In genomic region chr16:85678228-85678627, GRCm38 (mm10) we compare ENCODE assay signal across 10 mouse cellular contexts.
DNase-seq lines count a peak whose midpoint lies in the region; ATAC-seq and TF ChIP-seq lines count a peak whose summit lies in the region.
"Had no signal": no experiment of that assay in that cellular context is flagged by ENCODE, and none has a peak within 500 bp of the region (broad histone marks: within the 10 kb centered on the region; RNA-seq: fewer than 3 reads in every experiment).

No protein-coding gene starts in this region.

- H3K9ac ChIP-seq in embryonic facial prominence, embryonic 11.5 days (replicated peaks; ENCODE audit: low read length): no peak overlapping the region
- no peak overlapping the region for H3K9ac ChIP-seq in forebrain, postnatal 0 days
- H3K9ac ChIP-seq: stomach, embryonic 15.5 days had no signal

- H3K9me3 ChIP-seq in embryonic facial prominence, embryonic 11.5 days (replicated peaks; ENCODE audit: control insufficient read depth, low read length): no peaks in the 10 kb centered on the region
- H3K9me3 ChIP-seq in embryonic facial prominence, embryonic 10.5 days: no peaks in the 10 kb centered on the region
- no peaks in the 10 kb centered on the region for H3K9me3 ChIP-seq in forebrain, postnatal 0 days (ENCODE audit: low read length)
- H3K9me3 ChIP-seq: stomach, embryonic 15.5 days had no signal

- no peaks in the 10 kb centered on the region for H3K4me1 ChIP-seq in embryonic facial prominence, embryonic 11.5 days (ENCODE audit: control insufficient read depth, insufficient read depth, low read length)
- peaks cover 15% of the 10 kb centered on the region for H3K4me1 ChIP-seq in embryonic facial prominence, embryonic 10.5 days
- no peaks in the 10 kb centered on the region for H3K4me1 ChIP-seq in forebrain, postnatal 0 days (ENCODE audit: insufficient read depth)
- H3K4me1 ChIP-seq: stomach, embryonic 15.5 days had no signal

- no peak overlapping the region for H3K4me2 ChIP-seq in embryonic facial prominence, embryonic 11.5 days (ENCODE audit: low read depth, low read length)
- no peak overlapping the region for H3K4me2 ChIP-seq in forebrain, postnatal 0 days (ENCODE audit: low read depth)
- H3K4me2 ChIP-seq: stomach, embryonic 15.5 days had no signal

- ATAC-seq in embryonic facial prominence, embryonic 11.5 days (replicated peaks; ENCODE audit: insufficient number of reproducible peaks, low FRiP score, low TSS enrichment, low read depth): no peak
- ATAC-seq in forebrain, postnatal 0 days: peak; percentile 53

- no peak overlapping the region for H3K4me3 ChIP-seq in embryonic facial prominence, embryonic 11.5 days (ENCODE audit: low read depth, low read length)
- no peak overlapping the region for H3K4me3 ChIP-seq in embryonic facial prominence, embryonic 10.5 days
- no peak overlapping the region for H3K4me3 ChIP-seq in forebrain, postnatal 0 days (ENCODE audit: low read depth, low read length)
- H3K4me3 ChIP-seq: stomach, embryonic 15.5 days had no signal

- peak; percentile 71 for TF ChIP-seq CTCF in forebrain, postnatal 0 days (IDR thresholded peaks at IDR 0.05; ENCODE audit: low read depth)

- no peaks in the 10 kb centered on the region for H3K36me3 ChIP-seq in embryonic facial prominence, embryonic 11.5 days (replicated peaks; ENCODE audit: control insufficient read depth, insufficient read depth, low read depth, low read length)
- no peaks in the 10 kb centered on the region for H3K36me3 ChIP-seq in embryonic facial prominence, embryonic 10.5 days (replicated peaks)
- no peaks in the 10 kb centered on the region for H3K36me3 ChIP-seq in forebrain, postnatal 0 days (ENCODE audit: insufficient read depth)
- H3K36me3 ChIP-seq: stomach, embryonic 15.5 days had no signal

- no peaks in the 10 kb centered on the region for H3K27me3 ChIP-seq in embryonic facial prominence, embryonic 11.5 days (ENCODE audit: control insufficient read depth, insufficient read depth, low read length)
- H3K27me3 ChIP-seq in embryonic facial prominence, embryonic 10.5 days (replicated peaks; ENCODE audit: low read depth, poor library complexity, severe bottlenecking): no peaks in the 10 kb centered on the region
- H3K27me3 ChIP-seq in forebrain, postnatal 0 days (ENCODE audit: insufficient read depth, low read length): no peaks in the 10 kb centered on the region
- H3K27me3 ChIP-seq: stomach, embryonic 15.5 days had no signal

- H3K27ac ChIP-seq in embryonic facial prominence, embryonic 11.5 days (replicated peaks; ENCODE audit: low read depth, low read length): no peak overlapping the region
- H3K27ac ChIP-seq in embryonic facial prominence, embryonic 10.5 days (replicated peaks): no peak overlapping the region
- no peak overlapping the region for H3K27ac ChIP-seq in forebrain, postnatal 0 days (ENCODE audit: low read depth, low read length)
- H3K27ac ChIP-seq: stomach, embryonic 15.5 days had no signal

- DNase-seq in embryonic facial prominence, embryonic 11.5 days (ENCODE audit: low spot score): peak; percentile 49
- no peak for DNase-seq in embryonic facial prominence, embryonic 10.5 days (ENCODE audit: low spot score)
- peak; percentile 20 for DNase-seq in lung, postnatal 25 days (ENCODE audit: low spot score)
- DNase-seq in lung, postnatal 10 days: no peak
- DNase-seq in forebrain, postnatal 0 days: peak; percentile 69
- DNase-seq in retina, postnatal 1 day: peak; percentile 47
- no peak for DNase-seq in adrenal gland, postnatal 4 days (ENCODE audit: low spot score in 2 of 2)
- DNase-seq in heart, postnatal 4 days: no peak
- DNase-seq: gastrocnemius, postnatal 25 days had no signal

Comparison
In these comparisons a context has a peak if more than half of its experiments do, and no peak if none do; other contexts are left out.
1. DNase-seq: peak in embryonic facial prominence, embryonic 11.5 days (single experiment), lung, postnatal 25 days (single experiment), forebrain, postnatal 0 days (single experiment) and retina, postnatal 1 day (single experiment); none in embryonic facial prominence, embryonic 10.5 days (single experiment), lung, postnatal 10 days (single experiment), adrenal gland, postnatal 4 days (0 of 2) and heart, postnatal 4 days (single experiment).